ENCODE assay signal across 1 mouse cellular context in genomic region chr11:78129458-78129857, GRCm38 (mm10).
TF ChIP-seq lines count a peak whose summit lies in the region.

No protein-coding gene starts in this region.

TF ChIP-seq in MEL, 35 proteins besides CTCF, POLR2A, EP300 and RAD21:
- TF ChIP-seq ELF1 (IDR thresholded peaks at IDR 0.05; ENCODE audit: low read depth, low read length), result no peak
- no peak for TF ChIP-seq CHD1 (IDR thresholded peaks at IDR 0.05; ENCODE audit: low read depth, low read length)
- TF ChIP-seq POLR2AphosphoS5 (IDR thresholded peaks at IDR 0.05; ENCODE audit: borderline replicate concordance, low read depth, low read length), result no peak
- no peak for TF ChIP-seq SMC3 (IDR thresholded peaks at IDR 0.05; ENCODE audit: low read depth, low read length)
- TF ChIP-seq POLR2AphosphoS2 (IDR thresholded peaks at IDR 0.05; ENCODE audit: low read length), result no peak
- TF ChIP-seq E2F4 (IDR thresholded peaks at IDR 0.05; ENCODE audit: borderline replicate concordance, low read depth, low read length), result no peak
- TF ChIP-seq USF1 (IDR thresholded peaks at IDR 0.05; ENCODE audit: low read depth, low read length), result no peak
- TF ChIP-seq USF2 (IDR thresholded peaks at IDR 0.05; ENCODE audit: borderline replicate concordance in 1 of 2, insufficient read depth in 1 of 2, low read depth in 1 of 2, low read length in 2 of 2), result no peak
- no peak for TF ChIP-seq MEF2A (IDR thresholded peaks at IDR 0.05; ENCODE audit: extremely low read depth, insufficient replicate concordance, low read depth, low read length, poor library complexity, severe bottlenecking)
- no peak for TF ChIP-seq UBTF (IDR thresholded peaks at IDR 0.05; ENCODE audit: borderline replicate concordance, insufficient read depth, low read depth, low read length)
- no peak for TF ChIP-seq TBP (IDR thresholded peaks at IDR 0.05; ENCODE audit: low read depth, low read length)
- 0 out of 2 replicates have a peak, but pooled peaks have one; percentile 23 for TF ChIP-seq MYC (IDR thresholded peaks at IDR 0.05; ENCODE audit: low read depth, low read length)
- TF ChIP-seq MAZ (IDR thresholded peaks at IDR 0.05; ENCODE audit: low read depth, low read length), result no peak
- no peak for TF ChIP-seq ZMIZ1 (IDR thresholded peaks at IDR 0.05; ENCODE audit: low read depth, low read length)
- TF ChIP-seq ZNF384 (IDR thresholded peaks at IDR 0.05; ENCODE audit: low read depth, low read length), result no peak
- no peak for TF ChIP-seq NRF1 (IDR thresholded peaks at IDR 0.05; ENCODE audit: insufficient read depth, low read depth, low read length, poor library complexity, severe bottlenecking)
- TF ChIP-seq HCFC1 (IDR thresholded peaks at IDR 0.05; ENCODE audit: low read depth, low read length), result no peak
- TF ChIP-seq ZC3H11A (IDR thresholded peaks at IDR 0.05; ENCODE audit: low read depth, low read length), result no peak
- no peak for TF ChIP-seq KAT2A (conservative IDR thresholded peaks at IDR 0.05; ENCODE audit: low read depth, low read length)
- TF ChIP-seq MYB (IDR thresholded peaks at IDR 0.05; ENCODE audit: low read depth, low read length), result no peak
- peak; percentile 27; the same call in 1 of the 2 replicates for TF ChIP-seq RCOR1 (IDR thresholded peaks at IDR 0.05; ENCODE audit: low read depth, low read length)
- no peak for TF ChIP-seq BHLHE40 (IDR thresholded peaks at IDR 0.05; ENCODE audit: borderline replicate concordance, low read depth, low read length)
- no peak for TF ChIP-seq GABPA (IDR thresholded peaks at IDR 0.05; ENCODE audit: low read depth, low read length)
- TF ChIP-seq MAX (IDR thresholded peaks at IDR 0.05; ENCODE audit: low read length), result no peak
- 0 out of 2 replicates have a peak, but pooled peaks have one; percentile 41 for TF ChIP-seq TCF12 (IDR thresholded peaks at IDR 0.05; ENCODE audit: low read depth, low read length)
- TF ChIP-seq CHD2 (IDR thresholded peaks at IDR 0.05; ENCODE audit: low read length), result no peak
- TF ChIP-seq JUND (IDR thresholded peaks at IDR 0.05; ENCODE audit: low read depth, low read length), result 0 out of 2 replicates have a peak, but pooled peaks have one; percentile 25
- no peak for TF ChIP-seq TAL1 (IDR thresholded peaks at IDR 0.05; ENCODE audit: low read length)
- TF ChIP-seq MAFK (IDR thresholded peaks at IDR 0.05; ENCODE audit: borderline replicate concordance, low read depth, low read length), result no peak
- no peak; the same call in 1 of the 2 replicates for TF ChIP-seq MXI1 (IDR thresholded peaks at IDR 0.05; ENCODE audit: low read depth, low read length)
- TF ChIP-seq NELFE (IDR thresholded peaks at IDR 0.05; ENCODE audit: low read depth, low read length), result no peak
- no peak for TF ChIP-seq ZKSCAN1 (IDR thresholded peaks at IDR 0.05; ENCODE audit: low read depth, low read length)
- TF ChIP-seq ETS1 (IDR thresholded peaks at IDR 0.05; ENCODE audit: low read depth, low read length), result no peak; the same call in 1 of the 2 replicates
- TF ChIP-seq SIN3A (IDR thresholded peaks at IDR 0.05; ENCODE audit: low read length), result peak; percentile 46
- peak; percentile 64; the same call in 1 of the 2 replicates for TF ChIP-seq GATA1 (IDR thresholded peaks at IDR 0.05; ENCODE audit: low read depth, low read length)
TF ChIP-seq in MEL: peak in this region for 6.
